Mouse (Mus musculus) bone marrow macrophage, adult 2 months (primary cell): ENCODE measurements around the gene Tymp. TPM values are rescaled to one million over a fixed set of nuclear protein-coding genes. Genes with fewer than 3 reads are reported as not detected.

Experiments used
- H3K27ac ChIP-seq: 2 replicates; pipeline ENCODE4 v1.5.1; 2012; ENCODE audit warnings: low read depth, low read length; ENCODE audit not compliant: insufficient read depth
- H3K4me1 ChIP-seq: 2 replicates; pipeline ENCODE4 v1.6.1; 2012; ENCODE audit warnings: low read length; ENCODE audit not compliant: control insufficient read depth, insufficient read depth
- H3K4me3 ChIP-seq: 2 replicates; pipeline ENCODE4 v1.5.1; 2012; ENCODE audit warnings: mild to moderate bottlenecking, low read length, moderate library complexity; ENCODE audit not compliant: insufficient read depth
- CTCF ChIP-seq: IDR thresholded peaks from 2 replicates; pipeline ENCODE4 v1.5.1; 2012; ENCODE audit warnings: low read depth, mild to moderate bottlenecking, low read length, moderate library complexity
- POLR2A ChIP-seq: IDR thresholded peaks from 2 replicates; pipeline ENCODE4 v1.6.1; 2012; ENCODE audit warnings: mild to moderate bottlenecking, low read depth, low read length, borderline replicate concordance
- polyA plus RNA-seq: library from polyadenylated mRNA; stranded (reverse); fragments of >200 nt; gene quantifications from 2 replicates; pipeline ENCODE4 v1.2.4, GENCODE M21; 2012; ENCODE audit not compliant: missing spikeins, insufficient read depth, insufficient read length

Tymp gene
- polyA plus RNA-seq, 1 experiment: 0.28 TPM

DNA sequence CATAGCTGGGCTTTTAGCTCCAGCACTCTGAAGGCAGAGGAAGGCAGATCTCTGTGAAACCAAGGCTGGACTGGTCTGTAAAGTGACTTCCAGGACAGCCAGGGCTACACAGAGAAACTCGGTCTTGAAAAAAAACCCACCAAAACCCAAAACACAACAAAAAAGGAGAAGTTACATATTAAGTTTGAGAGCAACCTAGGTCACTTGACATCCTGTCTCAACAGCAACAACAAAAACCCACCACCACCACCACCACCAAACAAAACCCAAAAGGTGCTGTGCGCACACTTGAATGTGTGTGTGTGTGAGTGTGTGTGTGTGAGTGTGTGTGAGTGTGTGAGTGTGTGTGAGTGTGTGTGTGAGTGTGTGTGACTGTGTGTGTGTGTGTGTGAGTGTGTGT lies 37.1 kb downstream of the Tymp start:
- Histone ChIP-seq H3K27ac (no peak overlapping the region), H3K4me1 (peaks cover 11% of the 10 kb centered on the region), H3K4me3 (no peak overlapping the region)
- no peak for TF ChIP-seq CTCF
- no peak for TF ChIP-seq POLR2A

DNA sequence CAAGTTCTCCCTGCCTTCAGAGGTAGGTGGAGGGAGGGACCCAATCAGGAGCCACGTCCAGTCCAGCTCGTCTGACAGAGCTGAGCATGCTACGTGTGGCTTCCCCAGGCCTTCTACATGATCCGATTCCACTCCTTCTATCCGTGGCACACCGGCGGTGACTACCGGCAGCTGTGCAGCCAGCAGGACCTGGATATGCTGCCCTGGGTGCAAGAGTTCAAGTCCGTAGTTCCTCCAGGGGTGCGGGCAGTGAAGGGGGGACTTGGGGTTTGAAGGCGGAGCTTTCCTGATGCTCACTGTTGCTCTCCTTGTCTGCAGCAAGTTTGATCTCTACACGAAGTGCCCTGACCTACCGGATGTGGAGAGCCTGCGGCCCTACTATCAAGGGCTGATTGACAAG lies 40.4 kb downstream of the Tymp start:
- H3K4me3 ChIP-seq: no peak overlapping the region
- no peak overlapping the region for H3K27ac ChIP-seq
- peaks cover 11% of the 10 kb centered on the region for H3K4me1 ChIP-seq
- TF ChIP-seq POLR2A (no peak), CTCF (no peak)

DNA sequence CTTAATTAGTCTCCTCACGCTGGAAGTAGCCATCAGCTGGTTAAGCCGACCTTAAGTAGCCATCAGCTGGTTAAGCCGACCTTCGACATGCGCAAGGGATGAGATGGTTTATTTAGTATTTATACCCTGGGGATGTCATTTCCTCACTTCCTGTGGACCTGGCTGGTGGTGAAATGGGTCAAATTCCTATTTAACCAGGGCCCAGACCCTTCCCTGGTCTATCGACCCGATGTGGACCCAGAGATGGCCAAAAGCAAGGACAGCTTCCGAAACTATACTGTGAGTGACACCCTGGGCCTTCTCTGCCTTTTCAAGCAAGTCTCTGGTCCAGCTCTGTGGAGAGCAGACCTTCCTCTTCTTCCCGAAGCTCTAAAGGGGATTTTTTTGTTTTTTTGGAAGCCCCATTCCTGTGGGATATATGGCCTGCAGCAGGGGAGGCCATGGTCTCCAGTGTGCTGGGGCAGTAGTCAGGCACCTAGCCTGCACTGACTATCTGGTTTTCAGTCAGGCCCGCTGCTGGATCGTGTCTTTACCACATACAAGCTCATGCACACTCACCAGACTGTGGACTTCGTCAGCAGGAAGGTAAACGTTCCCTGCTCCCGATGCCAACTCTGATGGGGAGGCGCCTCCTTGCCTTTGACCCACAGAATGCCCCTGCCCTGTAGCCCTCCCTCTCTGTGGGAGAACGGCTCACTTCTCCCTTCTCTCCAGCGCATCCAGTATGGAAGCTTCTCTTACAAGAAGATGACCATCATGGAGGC lies 41.9 kb downstream of the Tymp start:
- TF ChIP-seq CTCF (no peak), POLR2A (no peak)
- peaks cover 5% of the 10 kb centered on the region for H3K4me1 ChIP-seq
- no peak overlapping the region for H3K4me3 ChIP-seq
- no peak overlapping the region for H3K27ac ChIP-seq

DNA sequence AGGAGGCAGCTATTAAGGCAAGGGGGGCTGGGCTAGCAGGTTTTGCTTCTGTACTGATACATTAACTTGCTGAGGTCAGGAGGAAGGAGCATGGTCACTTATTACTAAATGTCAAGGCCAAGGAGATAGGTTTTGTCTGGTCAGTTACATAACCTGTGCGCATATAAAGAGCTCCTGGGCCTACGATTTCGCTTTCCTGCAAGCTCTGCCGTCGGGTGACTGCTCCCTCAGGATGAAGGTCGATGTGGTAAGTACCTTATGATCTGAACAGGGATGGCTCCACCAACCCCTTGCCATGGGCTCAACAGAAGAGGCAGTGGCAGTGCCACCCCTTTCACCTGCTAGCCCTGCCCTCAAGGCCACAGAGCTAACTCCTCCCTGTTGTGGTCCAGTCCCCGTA lies 42.6 kb downstream of the Tymp start, which contains the start of gene Miox:
TSS of gene Miox (plus strand) at position 128 of the 400 bp plus-strand sequence.
- Histone ChIP-seq H3K4me1 (no peaks in the 10 kb centered on the region), H3K4me3 (no peak within 1 kb of the TSS), H3K27ac (no peak within 1 kb of the TSS)
- TF ChIP-seq CTCF: no peak
- no peak for TF ChIP-seq POLR2A

DNA sequence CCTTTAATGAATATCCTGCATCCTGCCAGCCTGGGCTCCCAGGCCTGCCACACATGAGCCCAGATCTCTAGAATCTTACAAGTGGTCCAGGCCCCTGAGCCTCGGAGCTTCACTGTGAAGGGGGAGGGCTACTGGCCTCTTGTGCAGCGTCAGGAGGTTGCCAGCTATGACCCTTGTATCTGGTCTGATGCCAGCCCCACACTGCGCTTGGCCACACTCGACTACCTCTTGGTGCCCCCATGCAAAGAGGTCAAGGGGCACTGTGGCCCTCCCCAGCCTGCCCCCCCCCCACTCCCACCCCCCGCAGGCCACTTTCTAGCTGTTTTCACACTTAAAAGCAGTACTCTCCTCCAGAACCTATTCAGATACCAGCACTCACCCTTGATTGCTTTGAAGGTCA lies 50.4 kb downstream of the Tymp start:
- Histone ChIP-seq H3K27ac (no peak overlapping the region), H3K4me3 (no peak overlapping the region), H3K4me1 (no peaks in the 10 kb centered on the region)
- TF ChIP-seq POLR2A: no peak
- TF ChIP-seq CTCF: no peak

DNA sequence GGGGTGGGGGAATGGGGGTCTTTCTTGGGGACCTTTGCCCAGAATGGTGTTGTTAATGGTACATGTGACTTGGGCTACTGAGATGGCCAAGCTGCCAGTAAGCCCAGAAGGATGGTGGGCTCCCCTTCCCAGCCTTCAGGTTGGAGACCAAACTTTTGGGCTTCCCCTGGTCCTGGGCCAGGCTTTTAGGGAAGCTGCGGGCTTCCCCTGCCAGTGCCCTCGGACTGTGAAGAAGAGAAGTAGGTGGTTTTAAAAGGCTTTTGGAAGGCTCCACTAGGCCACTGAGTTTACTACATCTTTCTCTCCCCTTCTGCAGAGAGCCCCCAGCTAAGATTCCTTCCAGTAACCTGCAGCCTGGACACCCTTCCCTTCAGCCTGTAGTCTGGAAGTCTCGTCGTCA lies 53.2 kb downstream of the Tymp start:
- Histone ChIP-seq H3K4me1 (no peaks in the 10 kb centered on the region), H3K27ac (no peak overlapping the region), H3K4me3 (no peak overlapping the region)
- no peak for TF ChIP-seq POLR2A
- no peak for TF ChIP-seq CTCF

DNA sequence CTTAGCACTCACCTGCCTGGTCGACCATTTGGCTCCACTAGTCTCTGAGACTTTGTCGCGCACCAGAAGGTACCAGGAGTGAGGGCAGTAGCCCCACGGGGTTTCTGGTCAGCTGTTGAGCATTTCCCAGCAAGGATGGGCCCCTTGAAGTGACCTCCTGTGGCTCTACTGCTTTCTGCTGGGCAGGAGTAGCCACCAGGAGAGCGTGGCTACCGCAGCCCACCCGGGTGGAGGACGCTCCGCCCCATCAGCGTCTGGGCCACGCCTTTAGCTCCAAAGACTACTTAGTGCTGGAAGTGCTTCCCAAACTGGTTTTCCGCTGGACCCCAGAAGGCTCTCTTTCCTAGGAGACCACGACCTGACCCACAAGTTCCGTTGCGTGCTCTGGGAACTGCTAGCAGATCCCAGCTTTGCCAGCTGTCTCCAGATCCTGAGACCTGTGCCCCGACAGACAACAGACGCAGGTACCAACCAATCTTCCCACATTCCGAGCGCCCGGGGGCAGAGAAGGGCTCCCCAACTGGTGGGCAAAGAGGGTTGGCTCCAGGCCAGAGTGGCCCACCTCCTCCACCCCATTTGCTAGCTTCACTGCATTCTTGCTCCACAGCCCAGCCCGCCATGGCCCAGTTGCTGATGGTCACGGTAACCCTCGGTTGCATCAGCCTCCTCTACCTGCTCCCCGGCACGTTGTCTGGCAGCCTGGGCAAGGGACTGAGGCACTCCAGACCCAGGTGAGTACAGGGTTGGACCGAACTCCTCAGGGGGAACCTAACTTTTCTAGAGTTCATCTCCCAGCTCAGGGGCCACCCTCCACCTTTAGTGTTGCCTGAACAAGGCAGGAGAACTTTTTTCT lies 53.9 kb downstream of the Tymp start, which contains the start of gene Adm2:
TSS of gene Adm2 (plus strand) at position 51 of the 853 bp plus-strand sequence.
- Histone ChIP-seq H3K27ac (no peak within 1 kb of the TSS), H3K4me3 (no peak within 1 kb of the TSS)
- no peak for TF ChIP-seq POLR2A
- TF ChIP-seq CTCF: no peak

More for the DNA sequence above, 53.9 kb downstream of the Tymp start, which contains the start of gene Adm2:
- no peaks in the 10 kb centered on the region for H3K4me1 ChIP-seq

Other genes starting within 250 kb of the Tymp start
- 13.3 and 16.3 TPM in 2 replicates for gene Hdac10, start 248.3 kb downstream of the Tymp start, polyA plus RNA-seq
- gene Mapk12, start 236.3 kb downstream of the Tymp start, polyA plus RNA-seq: not detected in 2 replicates
- 2.2 and 2.7 TPM in 2 replicates for gene Mapk11, start 227.4 kb downstream of the Tymp start, polyA plus RNA-seq
- 432 and 457 TPM in 2 replicates for gene Plxnb2, start 196.3 kb downstream of the Tymp start, polyA plus RNA-seq
- gene Dennd6b, start 180.5 kb downstream of the Tymp start, polyA plus RNA-seq: 3.4 and 3.8 TPM in 2 replicates
- 31.6 and 32.7 TPM in 2 replicates for gene Ppp6r2, start 165.5 kb downstream of the Tymp start, polyA plus RNA-seq
- 71.1 and 79.8 TPM in 2 replicates for gene Sbf1, start 61.7 kb downstream of the Tymp start, polyA plus RNA-seq
- gene Adm2, start 54.3 kb downstream of the Tymp start, polyA plus RNA-seq: not detected in 2 replicates
- gene Miox, start 42.6 kb downstream of the Tymp start, polyA plus RNA-seq: not detected in 2 replicates
- 48.1 and 48.9 TPM in 2 replicates for gene Lmf2, start 21.4 kb downstream of the Tymp start, polyA plus RNA-seq
- gene Ncaph2, start 21.3 kb downstream of the Tymp start, polyA plus RNA-seq: 140 and 142 TPM in 2 replicates
- 12.5 and 15.3 TPM in 2 replicates for gene Sco2, start 3.2 kb downstream of the Tymp start, polyA plus RNA-seq
- gene Odf3b, start 2.2 kb upstream of the Tymp start, polyA plus RNA-seq: not detected in 2 replicates
- not detected in 2 replicates for gene Klhdc7b, start 7.9 kb upstream of the Tymp start, polyA plus RNA-seq
- not detected in 2 replicates for gene Syce3, start 33.5 kb upstream of the Tymp start, polyA plus RNA-seq
- 2.0 TPM in 1 of 2 replicates, not detected in the other for gene Cpt1b, start 48.8 kb upstream of the Tymp start, polyA plus RNA-seq
- 0.72 and 1.1 TPM in 2 replicates for gene C730034F03Rik, start 52.5 kb upstream of the Tymp start, polyA plus RNA-seq
- 0.94 and 1.1 TPM in 2 replicates for gene Gm44502, start 52.7 kb upstream of the Tymp start, polyA plus RNA-seq
- gene Chkb, start 52.9 kb upstream of the Tymp start, polyA plus RNA-seq: 115 and 138 TPM in 2 replicates
- not detected in 2 replicates for gene Mapk8ip2, start 76.9 kb upstream of the Tymp start, polyA plus RNA-seq
- gene Arsa, start 100.4 kb upstream of the Tymp start, polyA plus RNA-seq: 30.4 and 33.6 TPM in 2 replicates
- gene Shank3, start 122.6 kb upstream of the Tymp start, polyA plus RNA-seq: not detected in 2 replicates
- gene Acr, start 191.3 kb upstream of the Tymp start, polyA plus RNA-seq: not detected in 2 replicates
- 12.0 and 12.3 TPM in 2 replicates for gene Rabl2, start 214.9 kb upstream of the Tymp start, polyA plus RNA-seq